Mouse (Mus musculus) adrenal gland, adult 18-20 months (tissue): ENCODE data around the gene Hist1h2bp. TPM values are rescaled to one million over a fixed set of nuclear protein-coding genes. Genes with fewer than 3 reads are reported as not detected.
"Not testable (repeated sequence)": the region's sequence is repeated elsewhere in the genome, so short reads cannot be mapped to it uniquely, and the experiment has no call there.

ENCODE experiments used
- DNase-seq, 2 experiments: peaks; one replicate each; pipeline ENCODE4 v3.0.0; 2021 to 2022; ENCODE audit warnings: low spot score in 2 of 2
- long read RNA-seq, 2 experiments: library from polyadenylated mRNA; stranded (forward); transcript quantifications; one replicate each; pipeline ENCODE4 v2.0.0; 2021
- total RNA-seq, 2 experiments: library from RNA; stranded (reverse); gene quantifications; 1 replicate in 1 of 2; 2 replicates in 1 of 2; pipeline ENCODE4 v1.2.3; 2021

Gene Hist1h2bp
- 1 to 10 TPM; 5.8 to 8.9 TPM for total RNA-seq
- long read RNA-seq, experiment 1 = 0 reads
- long read RNA-seq, experiment 2 = 0 reads

- DNase-seq = peak; percentile 59 to 72
Measured at GRCm38 (mm10) chr13:21786899-21787629, at the start of gene Hist1h2bp, which contains the start of gene Hist1h2an. Gene Hist1h2bp (plus strand): TSS chr13:21787461. Gene Hist1h2an (minus strand): TSS chr13:21787218.

GRCm38 (mm10) chr13:21745006-21745405 lies 42.3 kb upstream of the Hist1h2bp start:
- no peak for DNase-seq

- DNase-seq = no peak
Measured at GRCm38 (mm10) chr13:21749387-21750158, 37.7 kb upstream of the Hist1h2bp start.

- DNase-seq = peak; percentile 69 to 76
Measured at GRCm38 (mm10) chr13:21750159-21751017, 36.9 kb upstream of the Hist1h2bp start, which contains the start of gene Hist1h4k. Gene Hist1h4k (minus strand): TSS chr13:21750505.

- DNase-seq = no peak
Measured at GRCm38 (mm10) chr13:21751417-21751816, 35.8 kb upstream of the Hist1h2bp start.

GRCm38 (mm10) chr13:21751827-21752226 lies 35.4 kb upstream of the Hist1h2bp start:
- no peak for DNase-seq

- DNase-seq = no peak
Measured at GRCm38 (mm10) chr13:21752356-21752755, 34.9 kb upstream of the Hist1h2bp start.

GRCm38 (mm10) chr13:21753051-21753523 lies 34.2 kb upstream of the Hist1h2bp start:
- no peak for DNase-seq

- DNase-seq = peak; percentile 26 to 54
Measured at GRCm38 (mm10) chr13:21753524-21754285, 33.6 kb upstream of the Hist1h2bp start, which contains the start of the genes Hist1h2ak and Hist1h2bn. Gene Hist1h2ak (minus strand): TSS chr13:21753827. Gene Hist1h2bn (plus strand): TSS chr13:21754123.

- DNase-seq = not testable (repeated sequence)
Measured at GRCm38 (mm10) chr13:21754294-21755001, 32.8 kb upstream of the Hist1h2bp start.

- no peak for DNase-seq
Measured at GRCm38 (mm10) chr13:21755707-21756106, 31.6 kb upstream of the Hist1h2bp start.

GRCm38 (mm10) chr13:21778814-21779766 lies 8.2 kb upstream of the Hist1h2bp start:
- DNase-seq = peak; percentile 30 to 36

GRCm38 (mm10) chr13:21779767-21780731 lies 7.2 kb upstream of the Hist1h2bp start, which contains the start of gene Hist1h1b:
Gene Hist1h1b (minus strand): TSS chr13:21780625.
- peak; percentile 35 to 52 for DNase-seq

- DNase-seq = no peak
Measured at GRCm38 (mm10) chr13:21781021-21781555, 6.2 kb upstream of the Hist1h2bp start.

- no peak for DNase-seq
Measured at GRCm38 (mm10) chr13:21781639-21782038, 5.6 kb upstream of the Hist1h2bp start.
